Mouse (Mus musculus) CH12F3 (cell line): ENCODE results near the gene Tha1.

Experiments
- in situ Hi-C: fragments of 300-500 bp; cut with MboI; formaldehyde crosslinking; loops from 2 replicates; pipeline ENCODE4 v1.14.3; 2020; ENCODE audit warnings: low sequenced_read_pairs

The Tha1 gene

GRCm38 (mm10) chr11:117881787-117882186 lies 8.5 kb upstream of the Tha1 start:
- in situ Hi-C loops = no loop called here

GRCm38 (mm10) chr11:117880977-117881358 lies 7.7 kb upstream of the Tha1 start:
- in situ Hi-C loops = no loop called here

- in situ Hi-C loops = no loop called here
Measured at GRCm38 (mm10) chr11:117880336-117880976, 7.2 kb upstream of the Tha1 start.

GRCm38 (mm10) chr11:117879676-117880075 lies 6.4 kb upstream of the Tha1 start:
- in situ Hi-C loops = loop anchor here (10.0 kb wide), 1 partner anchor 85 kb away; no protein-coding TSS in a partner anchor

GRCm38 (mm10) chr11:117878892-117879291 lies 5.6 kb upstream of the Tha1 start:
- in situ Hi-C loops = loop anchor here (10.0 kb wide), 1 partner anchor 86 kb away; no protein-coding TSS in a partner anchor

GRCm38 (mm10) chr11:117877917-117878745 lies 4.8 kb upstream of the Tha1 start:
- in situ Hi-C loops = loop anchor here (10.0 kb wide), 1 partner anchor 87 kb away; no protein-coding TSS in a partner anchor

- in situ Hi-C loops = loop anchor here (10.0 kb wide), 1 partner anchor 89 kb away; no protein-coding TSS in a partner anchor
Measured at GRCm38 (mm10) chr11:117875681-117876080, 2.4 kb upstream of the Tha1 start.

GRCm38 (mm10) chr11:117874419-117874818 lies 1.1 kb upstream of the Tha1 start:
- in situ Hi-C loops = loop anchor here (10.0 to 25.0 kb wide), 2 partner anchors 90 to 338 kb away; no protein-coding TSS in a partner anchor

GRCm38 (mm10) chr11:117871911-117872584 lies 1.2 kb downstream of the Tha1 start:
- in situ Hi-C loops = loop anchor here (10.0 to 25.0 kb wide), 2 partner anchors 93 to 340 kb away; no protein-coding TSS in a partner anchor

- in situ Hi-C loops = loop anchor here (10.0 to 25.0 kb wide), 2 partner anchors 93 to 341 kb away; no protein-coding TSS in a partner anchor
Measured at GRCm38 (mm10) chr11:117871376-117871775, 1.9 kb downstream of the Tha1 start.

GRCm38 (mm10) chr11:117870688-117871365 lies 2.5 kb downstream of the Tha1 start:
- in situ Hi-C loops = loop anchor here (10.0 to 25.0 kb wide), 2 partner anchors 94 to 341 kb away; no protein-coding TSS in a partner anchor

GRCm38 (mm10) chr11:117865988-117866387 lies 7.3 kb downstream of the Tha1 start:
- in situ Hi-C loops = loop anchor here (10.0 to 25.0 kb wide), 2 partner anchors 229 to 346 kb away; no protein-coding TSS in a partner anchor

- in situ Hi-C loops = loop anchor here (10.0 to 25.0 kb wide), 2 partner anchors 230 to 347 kb away; no protein-coding TSS in a partner anchor
Measured at GRCm38 (mm10) chr11:117864805-117865204, 8.5 kb downstream of the Tha1 start.

- in situ Hi-C loops = loop anchor here (10.0 to 25.0 kb wide), 2 partner anchors 231 to 349 kb away; no protein-coding TSS in a partner anchor
Measured at GRCm38 (mm10) chr11:117863174-117863856, 10.0 kb downstream of the Tha1 start.

GRCm38 (mm10) chr11:117860601-117861000 lies 12.7 kb downstream of the Tha1 start, which contains the start of gene Tmem235:
TSS of gene Tmem235 (plus strand) at chr11:117860752.
- in situ Hi-C loops = loop anchor here (10.0 to 25.0 kb wide), 2 partner anchors 234 to 352 kb away; no protein-coding TSS in a partner anchor

- in situ Hi-C loops = loop anchor here (25.0 kb wide), 1 partner anchor 354 kb away; no protein-coding TSS in a partner anchor
Measured at GRCm38 (mm10) chr11:117858392-117858791, 14.9 kb downstream of the Tha1 start.

- in situ Hi-C loops = loop anchor here (25.0 kb wide), 1 partner anchor 355 kb away; no protein-coding TSS in a partner anchor
Measured at GRCm38 (mm10) chr11:117857462-117857861, 15.8 kb downstream of the Tha1 start.

GRCm38 (mm10) chr11:117855975-117856374 lies 17.3 kb downstream of the Tha1 start:
- in situ Hi-C loops = loop anchor here (25.0 kb wide), 1 partner anchor 356 kb away; no protein-coding TSS in a partner anchor

- in situ Hi-C loops = loop anchor here (25.0 kb wide), 1 partner anchor 357 kb away; no protein-coding TSS in a partner anchor
Measured at GRCm38 (mm10) chr11:117855360-117855759, 17.9 kb downstream of the Tha1 start.
